Mouse (Mus musculus): ENCODE results near the gene Lcp2. TPM values are rescaled to one million over a fixed set of nuclear protein-coding genes. Genes with fewer than 3 reads are reported as not detected.
"Not testable (repeated sequence)": the region's sequence is repeated elsewhere in the genome, so short reads cannot be mapped to it uniquely, and the experiment has no call there.

The Lcp2 gene
- polyA plus RNA-seq, 1 experiment from 2014 or later: 1.2 TPM

- Histone ChIP-seq H3K27ac (no peak overlapping the region), H3K36me3 (no peaks in the 10 kb centered on the region), H3K27me3 (ENCODE audit: low read depth, poor library complexity, severe bottlenecking) (no peaks in the 10 kb centered on the region), H3K9me3 (replicated peaks) (no peaks in the 10 kb centered on the region), H3K4me1 (peaks cover 19% of the 10 kb centered on the region), H3K4me3 (no peak overlapping the region)
- 87% methylated on average over 3 of the region's 3 CpGs for WGBS
- no peak for DNase-seq (ENCODE audit: low spot score)
Observed at GRCm38 (mm10) chr11:34117581-34117980, 70.9 kb downstream of the Lcp2 start.

GRCm38 (mm10) chr11:34118319-34118718, 71.6 kb downstream of the Lcp2 start:
- WGBS: 81% methylated on average over 3 of the region's 3 CpGs
- H3K9me3 ChIP-seq (replicated peaks): no peaks in the 10 kb centered on the region
- H3K27ac ChIP-seq: no peak overlapping the region
- H3K27me3 ChIP-seq (ENCODE audit: low read depth, poor library complexity, severe bottlenecking): no peaks in the 10 kb centered on the region
- no peak overlapping the region for H3K4me3 ChIP-seq
- H3K36me3 ChIP-seq: no peaks in the 10 kb centered on the region
- peaks cover 19% of the 10 kb centered on the region for H3K4me1 ChIP-seq
- DNase-seq (ENCODE audit: low spot score): no peak

- peaks cover 22% of the 10 kb centered on the region for H3K4me1 ChIP-seq
- H3K9me3 ChIP-seq (replicated peaks): no peaks in the 10 kb centered on the region
- no peaks in the 10 kb centered on the region for H3K27me3 ChIP-seq (ENCODE audit: low read depth, poor library complexity, severe bottlenecking)
- DNase-seq (ENCODE audit: low spot score): peak; percentile 51
- no peak overlapping the region for H3K4me3 ChIP-seq
- H3K36me3 ChIP-seq: no peaks in the 10 kb centered on the region
- 15% methylated on average over 2 of the region's 2 CpGs for WGBS
- no peak overlapping the region for H3K27ac ChIP-seq
Observed at GRCm38 (mm10) chr11:34123147-34123546, 76.4 kb downstream of the Lcp2 start.

GRCm38 (mm10) chr11:34124852-34125251, 78.1 kb downstream of the Lcp2 start:
- Histone ChIP-seq H3K27ac (no peak overlapping the region), H3K9me3 (replicated peaks) (no peaks in the 10 kb centered on the region), H3K36me3 (no peaks in the 10 kb centered on the region), H3K4me3 (no peak overlapping the region), H3K27me3 (ENCODE audit: low read depth, poor library complexity, severe bottlenecking) (no peaks in the 10 kb centered on the region), H3K4me1 (peaks cover 9% of the 10 kb centered on the region)
- WGBS: 52% methylated on average over 7 of the region's 7 CpGs
- no peak for DNase-seq (ENCODE audit: low spot score)

GRCm38 (mm10) chr11:34125727-34126126, 79.0 kb downstream of the Lcp2 start:
- H3K27me3 ChIP-seq (ENCODE audit: low read depth, poor library complexity, severe bottlenecking); H3K36me3 ChIP-seq; H3K4me3 ChIP-seq; H3K9me3 ChIP-seq (replicated peaks); DNase-seq (ENCODE audit: low spot score); H3K4me1 ChIP-seq; H3K27ac ChIP-seq: not testable (repeated sequence)
- WGBS: 88% methylated on average over 3 of the region's 3 CpGs

- no peaks in the 10 kb centered on the region for H3K9me3 ChIP-seq (replicated peaks)
- no peaks in the 10 kb centered on the region for H3K27me3 ChIP-seq (ENCODE audit: low read depth, poor library complexity, severe bottlenecking)
- no peak overlapping the region for H3K27ac ChIP-seq
- peaks cover 5% of the 10 kb centered on the region for H3K4me1 ChIP-seq
- DNase-seq (ENCODE audit: low spot score): no peak
- 63% methylated on average over 2 of the region's 2 CpGs for WGBS
- H3K4me3 ChIP-seq: no peak overlapping the region
- no peaks in the 10 kb centered on the region for H3K36me3 ChIP-seq
Observed at GRCm38 (mm10) chr11:34128412-34128811, 81.7 kb downstream of the Lcp2 start.

GRCm38 (mm10) chr11:34139296-34139695, 92.6 kb downstream of the Lcp2 start:
- no peak overlapping the region for H3K27ac ChIP-seq
- no peaks in the 10 kb centered on the region for H3K27me3 ChIP-seq (ENCODE audit: low read depth, poor library complexity, severe bottlenecking)
- H3K4me1 ChIP-seq: peaks cover 13% of the 10 kb centered on the region
- whole genome bisulfite sequencing: 88% methylated on average over 8 of the region's 8 CpGs
- H3K36me3 ChIP-seq: no peaks in the 10 kb centered on the region
- H3K9me3 ChIP-seq (replicated peaks): no peaks in the 10 kb centered on the region
- DNase-seq (ENCODE audit: low spot score): no peak
- H3K4me3 ChIP-seq: no peak overlapping the region

Other genes starting within 250 kb of the Lcp2 start
- 0.10 TPM in 2 replicates for gene Kcnmb1, start 83.9 kb upstream of the Lcp2 start, polyA plus RNA-seq (2016; fragmentation: Nextera tagmentation; extraction: Ambion mirVana)
- gene Kcnip1, start 53.8 kb upstream of the Lcp2 start, polyA plus RNA-seq (2016; fragmentation: Nextera tagmentation; extraction: Ambion mirVana): 0.74 and 0.94 TPM in 2 replicates
- gene 4930469K13Rik, start 51.6 kb downstream of the Lcp2 start, polyA plus RNA-seq (2016; fragmentation: Nextera tagmentation; extraction: Ambion mirVana): not detected in 2 replicates
- gene Foxi1, start 161.2 kb downstream of the Lcp2 start, polyA plus RNA-seq (2016; fragmentation: Nextera tagmentation; extraction: Ambion mirVana): not detected in 2 replicates